Mouse (Mus musculus) embryonic facial prominence, embryonic 12.5 days (tissue): Measurements from ENCODE around the gene Abhd2. TPM values are rescaled to one million over a fixed set of nuclear protein-coding genes. Genes with fewer than 3 reads are reported as not detected.

ENCODE experiments used
- ATAC-seq: fragments of 200-750 bp; cut with Nextera tagmentation; 2 replicates; pipeline ENCODE4 v1.8.0; 2017; ENCODE audit not compliant: insufficient number of reproducible peaks, insufficient read depth, low FRiP score, low TSS enrichment
- H3K27ac ChIP-seq: fragments of 300-500 bp; sonication (generic); 2 replicates; pipeline ENCODE4 v1.5.1; 2016; ENCODE audit warnings: mild to moderate bottlenecking
- H3K27me3 ChIP-seq: fragments of 300-500 bp; sonication (generic); 2 replicates; pipeline ENCODE4 v1.6.1; 2016; ENCODE audit warnings: mild to moderate bottlenecking, moderate library complexity
- H3K36me3 ChIP-seq: fragments of 300-500 bp; sonication (generic); 2 replicates; pipeline ENCODE4 v1.6.1; 2016; ENCODE audit warnings: mild to moderate bottlenecking
- H3K4me1 ChIP-seq: fragments of 300-500 bp; sonication (generic); 2 replicates; pipeline ENCODE4 v1.6.1; 2016
- H3K4me2 ChIP-seq: fragments of 300-500 bp; sonication (generic); replicated peaks from 2 replicates; pipeline ENCODE4 v1.6.1; 2016; ENCODE audit warnings: mild to moderate bottlenecking, moderate library complexity
- H3K4me3 ChIP-seq: fragments of 300-500 bp; sonication (generic); 2 replicates; pipeline ENCODE4 v1.5.1; 2016; ENCODE audit warnings: mild to moderate bottlenecking
- H3K9ac ChIP-seq: fragments of 300-500 bp; sonication (generic); 2 replicates; pipeline ENCODE4 v1.6.1; 2016; ENCODE audit warnings: mild to moderate bottlenecking, moderate library complexity
- H3K9me3 ChIP-seq: fragments of 300-500 bp; sonication (generic); 2 replicates; pipeline ENCODE4 v1.6.1; 2016; ENCODE audit warnings: mild to moderate bottlenecking, moderate library complexity
- WGBS: fragments of 180-500 bp; shearing (Covaris S2); methylation state at CpG from one replicate; pipeline ENCODE4 v1.1.7; 2016; 5-methylcytosine and 5-hydroxymethylcytosine counted together
- polyA plus RNA-seq: library from polyadenylated mRNA; unstranded; fragments of >200 nt; fragmentation: Nextera tagmentation; extraction: Ambion mirVana; gene quantifications from 2 replicates; pipeline ENCODE4 v1.2.1, GENCODE M21; 2016

The Abhd2 gene
- polyA plus RNA-seq, 1 experiment from 2014 or later: 11.9 TPM

GRCm38 (mm10) chr7:79247408-79247807 is 25.6 kb upstream of the Abhd2 start:
- no peak overlapping the region for H3K4me2 ChIP-seq
- no peaks in the 10 kb centered on the region for H3K9me3 ChIP-seq
- no peak overlapping the region for H3K9ac ChIP-seq
- no peak overlapping the region for H3K27ac ChIP-seq
- WGBS: 55% methylated on average over 1 of the region's 1 CpGs
- H3K4me3 ChIP-seq: no peak overlapping the region
- no peaks in the 10 kb centered on the region for H3K27me3 ChIP-seq
- 0 out of 2 replicates have a peak, but pooled peaks cover 2% of the 10 kb centered on the region for H3K4me1 ChIP-seq
- no peak for ATAC-seq
- H3K36me3 ChIP-seq: no peaks in the 10 kb centered on the region

DNA sequence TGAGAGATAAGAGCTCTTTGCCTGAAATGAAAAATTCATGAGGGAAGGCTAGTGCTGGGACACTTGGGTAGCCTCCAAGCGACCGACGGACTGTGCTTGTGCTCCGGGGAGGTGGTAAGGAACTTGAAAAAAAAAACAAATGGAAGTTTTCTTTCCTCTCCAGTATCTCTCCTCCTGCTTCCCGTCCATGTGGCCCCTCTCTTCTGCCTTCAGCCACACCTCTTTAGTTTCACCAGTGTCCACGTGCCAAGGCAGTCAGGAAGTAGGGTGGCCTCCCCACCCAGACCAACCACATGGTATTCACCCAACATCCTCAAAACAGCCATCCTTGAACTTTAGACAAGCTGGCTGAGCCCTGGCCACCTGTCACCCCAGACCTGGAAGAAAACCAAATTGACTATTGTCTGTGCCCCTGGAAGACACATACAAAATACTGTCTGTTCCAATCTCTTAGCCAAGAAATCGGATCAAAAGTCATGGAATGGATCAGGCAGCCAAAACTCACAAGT is 25.1 kb upstream of the Abhd2 start:
- Histone ChIP-seq H3K27ac (no peak overlapping the region), H3K36me3 (no peaks in the 10 kb centered on the region), H3K9me3 (no peaks in the 10 kb centered on the region), H3K4me1 (0 out of 2 replicates have a peak, but pooled peaks cover 2% of the 10 kb centered on the region), H3K4me3 (no peak overlapping the region), H3K9ac (no peak overlapping the region), H3K4me2 (no peak overlapping the region), H3K27me3 (no peaks in the 10 kb centered on the region)
- no peak for ATAC-seq
- WGBS: 72% methylated on average over 7 of the region's 7 CpGs

DNA sequence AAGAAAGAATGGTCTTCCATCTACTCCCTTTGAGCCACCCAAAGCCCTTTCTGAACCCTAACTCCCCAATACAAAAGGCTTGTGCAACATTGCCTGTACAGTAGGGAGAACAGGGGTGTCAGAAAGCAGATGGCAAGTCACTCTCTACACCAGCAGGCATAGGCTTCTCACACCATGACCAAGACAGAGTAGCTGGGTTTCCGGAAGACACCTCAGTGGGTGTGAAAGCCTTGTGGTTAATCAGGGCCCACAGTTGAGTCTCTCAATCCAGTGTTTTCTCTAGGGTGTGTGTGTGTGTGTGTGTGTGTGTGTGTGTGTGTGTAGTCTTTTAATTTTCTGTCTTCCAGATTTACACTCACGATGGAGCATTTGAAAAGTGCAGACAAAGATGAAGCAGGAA is 23.4 kb upstream of the Abhd2 start:
- H3K9me3 ChIP-seq: no peaks in the 10 kb centered on the region
- H3K36me3 ChIP-seq: no peaks in the 10 kb centered on the region
- H3K27me3 ChIP-seq: no peaks in the 10 kb centered on the region
- no peak overlapping the region for H3K9ac ChIP-seq
- WGBS: 89% methylated on average over 2 of the region's 2 CpGs
- H3K4me3 ChIP-seq: no peak overlapping the region
- H3K4me1 ChIP-seq: no peaks in the 10 kb centered on the region
- no peak for ATAC-seq
- no peak overlapping the region for H3K4me2 ChIP-seq
- no peak overlapping the region for H3K27ac ChIP-seq

DNA sequence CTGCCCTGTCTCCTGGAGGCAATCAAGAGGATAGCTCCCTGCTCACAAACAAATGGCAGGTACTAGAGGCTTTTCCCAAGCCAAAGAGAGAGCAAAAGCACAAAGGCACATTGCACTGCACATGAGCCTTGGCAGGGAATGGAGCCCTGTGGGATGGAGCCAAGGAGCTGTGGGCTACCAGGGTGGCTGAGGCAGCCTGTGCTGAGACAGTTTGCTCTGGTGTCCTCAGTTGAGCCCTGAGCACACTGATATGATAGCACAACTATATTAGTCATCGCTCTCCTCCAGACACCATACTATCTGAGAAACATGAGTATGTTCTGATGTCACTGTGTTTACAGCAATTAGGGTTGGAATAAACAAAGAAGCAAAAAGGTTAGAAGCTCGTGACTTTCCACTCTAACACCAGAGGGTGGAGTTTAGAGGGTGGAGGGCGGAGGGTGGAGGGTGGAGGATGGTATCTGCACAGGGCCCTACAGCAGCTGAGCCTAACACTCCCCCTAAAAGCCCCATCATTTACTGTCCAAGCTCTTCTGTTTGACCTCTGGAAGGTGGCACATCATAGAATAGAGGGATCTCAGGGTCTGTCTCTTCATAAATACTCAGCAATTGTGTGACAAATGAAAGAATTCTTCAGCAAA is 18.6 kb upstream of the Abhd2 start:
- WGBS: 77% methylated on average over 3 of the region's 3 CpGs
- no peak overlapping the region for H3K9ac ChIP-seq
- H3K27ac ChIP-seq: no peak overlapping the region
- no peak for ATAC-seq
- no peaks in the 10 kb centered on the region for H3K4me1 ChIP-seq
- H3K4me3 ChIP-seq: no peak overlapping the region
- H3K9me3 ChIP-seq: no peaks in the 10 kb centered on the region
- no peaks in the 10 kb centered on the region for H3K36me3 ChIP-seq
- H3K4me2 ChIP-seq: no peak overlapping the region
- H3K27me3 ChIP-seq: no peaks in the 10 kb centered on the region

GRCm38 (mm10) chr7:79255350-79255749 is 17.6 kb upstream of the Abhd2 start:
- Histone ChIP-seq H3K36me3 (no peaks in the 10 kb centered on the region), H3K4me2 (no peak overlapping the region), H3K27me3 (no peaks in the 10 kb centered on the region), H3K9me3 (no peaks in the 10 kb centered on the region), H3K4me1 (no peaks in the 10 kb centered on the region), H3K27ac (no peak overlapping the region), H3K9ac (no peak overlapping the region), H3K4me3 (no peak overlapping the region)
- no peak for ATAC-seq
- 85% methylated on average over 7 of the region's 7 CpGs for WGBS

DNA sequence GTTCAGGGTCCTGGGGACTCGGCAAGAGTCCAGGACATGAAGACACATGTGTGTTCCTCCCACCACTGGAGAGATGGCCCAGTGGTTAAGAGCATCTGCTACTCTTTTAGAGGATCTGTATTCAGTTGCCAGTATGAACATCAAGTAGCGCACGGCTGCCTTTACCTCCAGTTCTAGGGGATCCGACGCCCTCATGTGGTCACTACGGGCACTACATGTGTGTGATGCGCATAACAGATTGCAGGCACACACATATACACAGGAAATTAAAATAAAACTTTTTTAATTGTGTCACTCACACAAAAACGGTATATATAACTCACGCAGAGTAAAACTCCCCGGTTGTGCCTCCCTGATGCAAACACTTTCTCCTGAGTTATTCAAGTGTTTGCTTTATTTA is 17.2 kb upstream of the Abhd2 start:
- no peak overlapping the region for H3K27ac ChIP-seq
- H3K9me3 ChIP-seq: no peaks in the 10 kb centered on the region
- H3K27me3 ChIP-seq: no peaks in the 10 kb centered on the region
- no peaks in the 10 kb centered on the region for H3K36me3 ChIP-seq
- no peak overlapping the region for H3K4me3 ChIP-seq
- H3K9ac ChIP-seq: no peak overlapping the region
- ATAC-seq: no peak
- 85% methylated on average over 10 of the region's 10 CpGs for WGBS
- H3K4me1 ChIP-seq: no peaks in the 10 kb centered on the region
- H3K4me2 ChIP-seq: no peak overlapping the region

DNA sequence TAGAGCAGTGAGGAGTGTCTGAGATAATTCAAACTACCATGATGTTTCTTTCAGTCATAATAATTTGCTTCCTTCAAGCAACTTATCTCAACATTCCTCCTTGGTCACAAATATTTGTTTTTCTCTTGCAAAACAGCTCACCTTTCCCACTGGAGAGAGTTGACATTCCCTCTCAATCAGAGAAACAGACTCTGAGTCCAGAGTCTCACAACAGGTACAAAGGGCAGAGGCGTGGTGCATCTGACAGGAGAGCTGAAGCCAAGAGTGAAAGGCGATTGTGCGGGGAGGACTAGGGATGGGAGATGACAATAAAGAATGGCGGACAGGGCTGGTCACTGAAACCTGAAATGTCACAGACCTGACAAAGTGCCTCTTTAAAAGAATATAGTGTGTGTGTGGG is 16.3 kb upstream of the Abhd2 start:
- H3K4me1 ChIP-seq: no peaks in the 10 kb centered on the region
- H3K9ac ChIP-seq: no peak overlapping the region
- H3K27me3 ChIP-seq: no peaks in the 10 kb centered on the region
- H3K36me3 ChIP-seq: no peaks in the 10 kb centered on the region
- no peak overlapping the region for H3K27ac ChIP-seq
- H3K9me3 ChIP-seq: no peaks in the 10 kb centered on the region
- no peak overlapping the region for H3K4me2 ChIP-seq
- 86% methylated on average over 4 of the region's 4 CpGs for WGBS
- H3K4me3 ChIP-seq: no peak overlapping the region
- ATAC-seq: no peak

DNA sequence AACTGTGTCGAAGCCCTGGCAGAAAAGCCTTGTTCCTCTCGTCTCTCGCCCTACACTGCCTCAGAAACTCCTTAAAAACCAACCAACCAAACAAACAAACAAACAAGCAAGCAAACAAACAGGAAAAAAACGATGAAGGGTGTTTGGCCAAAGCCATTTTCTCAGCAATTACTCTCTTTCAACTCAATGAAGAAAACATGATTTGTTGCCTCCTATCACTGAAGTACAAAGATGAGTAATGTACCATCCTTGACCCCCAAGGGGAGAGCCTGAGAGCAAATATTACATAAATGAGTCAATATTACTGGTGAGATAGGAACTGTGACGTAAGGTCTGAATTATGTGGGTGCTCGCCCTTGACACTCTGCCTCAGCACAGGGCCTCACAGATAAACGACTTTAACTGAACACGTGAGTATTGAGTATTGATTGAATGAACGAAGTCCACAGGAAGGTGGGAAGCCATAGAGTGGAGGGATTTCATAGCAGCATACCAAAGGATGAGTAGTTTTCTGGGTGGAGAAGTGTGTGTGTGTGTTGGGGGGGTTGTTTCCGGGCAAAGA is 13.9 kb upstream of the Abhd2 start:
- Histone ChIP-seq H3K9ac (no peak overlapping the region), H3K36me3 (no peaks in the 10 kb centered on the region), H3K27ac (no peak overlapping the region), H3K4me3 (no peak overlapping the region), H3K27me3 (no peaks in the 10 kb centered on the region), H3K9me3 (no peaks in the 10 kb centered on the region), H3K4me1 (no peaks in the 10 kb centered on the region), H3K4me2 (no peak overlapping the region)
- WGBS: 88% methylated on average over 10 of the region's 10 CpGs
- ATAC-seq: no peak

GRCm38 (mm10) chr7:79262478-79262877 is 10.5 kb upstream of the Abhd2 start:
- H3K4me1 ChIP-seq: no peaks in the 10 kb centered on the region
- no peak overlapping the region for H3K4me2 ChIP-seq
- no peak overlapping the region for H3K4me3 ChIP-seq
- no peaks in the 10 kb centered on the region for H3K36me3 ChIP-seq
- no peak overlapping the region for H3K27ac ChIP-seq
- no peak for ATAC-seq
- WGBS: 65% methylated on average over 8 of the region's 8 CpGs
- H3K9ac ChIP-seq: no peak overlapping the region
- no peaks in the 10 kb centered on the region for H3K27me3 ChIP-seq
- no peaks in the 10 kb centered on the region for H3K9me3 ChIP-seq

DNA sequence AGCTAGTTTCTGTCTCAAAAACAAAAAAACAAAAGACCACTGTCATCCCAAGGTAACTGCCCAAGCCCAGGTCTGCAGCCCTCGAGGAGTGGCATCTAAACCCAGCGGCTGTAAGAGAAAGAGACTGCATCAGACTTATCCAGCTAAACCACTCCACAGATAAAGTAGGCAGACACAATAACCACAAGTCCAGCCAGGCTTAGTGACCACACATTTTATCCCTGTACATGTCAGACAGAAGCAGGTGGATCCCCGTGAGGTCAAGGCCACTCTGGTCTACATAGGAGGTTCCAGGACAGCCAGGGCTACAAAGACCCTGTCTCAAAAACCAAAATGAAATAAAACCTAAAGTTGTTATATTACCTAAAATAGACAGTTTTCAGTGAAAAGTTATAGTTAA is 9.2 kb upstream of the Abhd2 start:
- Histone ChIP-seq H3K36me3 (no peaks in the 10 kb centered on the region), H3K4me1 (no peaks in the 10 kb centered on the region), H3K9me3 (no peaks in the 10 kb centered on the region), H3K27me3 (no peaks in the 10 kb centered on the region), H3K27ac (no peak overlapping the region), H3K9ac (no peak overlapping the region), H3K4me3 (no peak overlapping the region), H3K4me2 (no peak overlapping the region)
- 86% methylated on average over 3 of the region's 3 CpGs for WGBS
- no peak for ATAC-seq

DNA sequence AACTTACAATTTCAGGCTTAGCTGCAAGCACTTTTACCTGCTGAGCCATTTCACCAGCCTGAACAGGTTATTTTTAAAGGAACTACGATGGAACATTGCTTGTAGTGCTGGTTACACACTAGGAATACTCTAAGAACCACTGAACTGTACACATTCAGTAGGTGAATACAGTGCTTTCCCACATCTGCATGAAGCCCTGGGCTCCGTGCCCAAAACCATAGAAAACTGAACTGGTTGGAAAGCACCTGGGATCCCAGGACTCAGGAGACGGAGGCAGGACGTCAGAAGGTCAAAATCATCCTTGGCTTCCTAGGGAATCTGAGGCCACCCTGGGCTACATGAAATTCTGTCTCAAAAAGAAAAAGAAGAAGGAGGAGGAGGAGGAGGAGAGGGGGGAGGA is 6.8 kb upstream of the Abhd2 start:
- no peaks in the 10 kb centered on the region for H3K9me3 ChIP-seq
- no peak overlapping the region for H3K9ac ChIP-seq
- H3K4me2 ChIP-seq: no peak overlapping the region
- no peaks in the 10 kb centered on the region for H3K36me3 ChIP-seq
- no peak for ATAC-seq
- H3K4me1 ChIP-seq: 0 out of 2 replicates have a peak, but pooled peaks cover 6% of the 10 kb centered on the region
- H3K27me3 ChIP-seq: no peaks in the 10 kb centered on the region
- H3K4me3 ChIP-seq: no peak overlapping the region
- WGBS: 60% methylated on average over 4 of the region's 4 CpGs
- H3K27ac ChIP-seq: no peak overlapping the region

GRCm38 (mm10) chr7:79267690-79268388 is 5.2 kb upstream of the Abhd2 start:
- ATAC-seq: no peak
- Histone ChIP-seq H3K27ac (no peak overlapping the region), H3K9ac (no peak overlapping the region), H3K4me2 (no peak overlapping the region), H3K4me3 (no peak overlapping the region), H3K36me3 (no peaks in the 10 kb centered on the region), H3K4me1 (peaks cover 11% of the 10 kb centered on the region; the same call in 1 of the 2 replicates), H3K27me3 (no peaks in the 10 kb centered on the region), H3K9me3 (no peaks in the 10 kb centered on the region)
- WGBS: 37% methylated on average over 7 of the region's 7 CpGs
